Mouse (Mus musculus): Measurements from ENCODE around the gene Postn. TPM values are rescaled to one million over a fixed set of nuclear protein-coding genes. Genes with fewer than 3 reads are reported as not detected.

Postn gene
- polyA plus RNA-seq (2014; fragmentation: Illumina TruSeq; extraction: RNeasy Lipid Tissue Mini Kit (QIAGEN cat#74804); ENCODE audit: low read depth, low replicate concordance) = 107 TPM

DNA sequence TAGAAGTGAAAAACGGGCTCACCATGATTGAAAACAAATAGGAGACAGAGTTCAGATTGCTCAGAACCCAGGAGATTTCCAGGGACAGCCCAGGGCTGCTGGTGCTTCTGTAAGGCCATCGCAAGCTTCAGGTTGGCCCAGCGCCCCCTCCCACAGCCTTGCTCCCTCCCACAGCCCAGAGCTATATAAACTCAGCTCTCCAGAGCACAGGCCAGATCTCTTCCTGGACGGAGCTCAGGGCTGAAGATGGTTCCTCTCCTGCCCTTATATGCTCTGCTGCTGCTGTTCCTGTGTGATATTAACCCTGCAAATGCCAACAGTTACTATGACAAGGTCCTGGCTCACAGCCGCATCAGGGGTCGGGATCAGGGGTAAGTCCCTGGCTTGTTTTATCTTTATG, at the start of gene Postn:
Gene Postn, plus strand, starts transcription at position 213 of the 400 bp plus-strand sequence.

Other genes with a start within 250 kb of the Postn start
- gene Trpc4, start 205.1 kb upstream of the Postn start, polyA plus RNA-seq (2014; fragmentation: Illumina TruSeq; extraction: RNeasy Lipid Tissue Mini Kit (QIAGEN cat#74804); ENCODE audit: low read depth, low replicate concordance) = 0.20 TPM